Mouse (Mus musculus): Measurements from ENCODE around the gene Foxn1. TPM values are rescaled to one million over a fixed set of nuclear protein-coding genes. Genes with fewer than 3 reads are reported as not detected.

Gene Foxn1
- polyA plus RNA-seq (2015; fragmentation: Nextera tagmentation; extraction: Ambion mirVana): not detected in 2 replicates

DNA sequence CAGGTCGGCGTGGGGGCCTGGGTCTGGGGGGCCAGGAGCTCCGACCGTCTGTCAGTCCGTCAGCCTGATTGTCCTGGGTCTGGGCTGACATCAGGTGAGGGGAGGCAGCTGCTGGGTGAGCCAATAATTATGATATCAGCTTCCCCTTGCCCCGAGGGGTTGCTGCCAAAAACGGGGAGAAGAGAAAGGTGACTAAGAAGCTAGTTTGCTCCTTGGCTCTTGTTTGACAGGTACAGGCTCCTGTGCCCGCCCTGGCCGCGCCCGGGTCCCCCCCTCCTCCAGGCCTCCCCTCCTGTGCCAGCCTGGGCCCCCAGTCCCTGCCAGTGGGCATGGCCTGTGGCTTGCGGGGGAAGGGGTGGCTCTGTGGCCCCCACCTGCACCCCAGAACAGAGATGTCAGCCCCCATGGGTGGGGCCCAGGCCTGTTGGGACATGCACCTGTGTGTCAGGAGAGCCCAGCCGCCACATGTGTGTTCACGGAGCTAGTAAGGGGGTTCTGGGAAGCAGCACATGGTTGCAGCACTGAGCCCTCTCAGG, at the start of gene Foxn1:
Gene Foxn1, minus strand, starts transcription at position 51 of the 536 bp plus-strand sequence.
- H3K27ac ChIP-seq (ENCODE audit: low read length): no peak within 1 kb of the TSS
- no peak for ATAC-seq
- H3K36me3 ChIP-seq (ENCODE audit: insufficient read depth, low read length): no peaks in the 10 kb centered on the region
- H3K9me3 ChIP-seq (ENCODE audit: low read length): no peaks in the 10 kb centered on the region
- no peak within 1 kb of the TSS for H3K4me2 ChIP-seq (replicated peaks; ENCODE audit: low read depth, low read length)
- 70% methylated on average over 11 of the region's 14 CpGs for WGBS
- TF ChIP-seq EP300 (IDR thresholded peaks at IDR 0.05): no peak
- no peak for TF ChIP-seq CTCF (IDR thresholded peaks at IDR 0.05)
- H3K4me3 ChIP-seq (ENCODE audit: low read depth, low read length): no peak within 1 kb of the TSS
- H3K27me3 ChIP-seq (replicated peaks; ENCODE audit: insufficient read depth, low read length): no peaks in the 10 kb centered on the region
- no peak for DNase-seq (ENCODE audit: low spot score)
- no peaks in the 10 kb centered on the region for H3K4me1 ChIP-seq (ENCODE audit: insufficient read depth, low read depth, low read length)
- H3K9ac ChIP-seq (replicated peaks; ENCODE audit: low read depth): no peak within 1 kb of the TSS

DNA sequence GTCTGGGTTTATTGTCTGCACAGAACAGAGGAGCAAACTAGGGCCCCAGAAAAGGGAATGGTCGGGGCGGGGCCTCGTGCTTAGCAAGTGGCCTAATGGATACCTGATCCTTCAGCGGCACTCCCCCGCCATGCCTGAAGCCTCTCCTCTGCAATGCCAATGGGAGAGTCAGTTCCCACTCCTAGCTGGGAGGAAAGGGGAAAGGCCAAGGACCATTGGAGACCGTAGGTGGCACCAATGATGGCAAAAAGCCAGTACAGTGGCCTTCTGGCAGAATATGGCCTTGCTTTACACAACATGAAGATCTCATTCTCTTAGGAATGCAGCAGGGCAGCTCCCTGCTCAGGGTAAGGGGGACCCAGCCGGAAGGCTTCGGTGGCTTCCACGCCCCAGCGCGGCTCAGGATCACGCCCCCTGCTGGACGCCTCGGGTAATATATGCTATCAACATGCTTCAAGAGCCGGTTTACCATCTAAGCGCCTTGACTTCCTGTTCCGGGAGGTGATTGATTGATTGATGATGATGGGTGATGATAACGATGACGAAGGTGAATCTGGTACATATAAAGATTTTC, 49.5 kb upstream of the Foxn1 start:
- peak; percentile 87 for DNase-seq (ENCODE audit: low spot score)
- TF ChIP-seq EP300 (IDR thresholded peaks at IDR 0.05) (no peak), CTCF (IDR thresholded peaks at IDR 0.05) (peak; percentile 75)
- 6% methylated on average over 19 of the region's 19 CpGs for WGBS
- Histone ChIP-seq H3K27me3 (replicated peaks; ENCODE audit: insufficient read depth, low read length) (no peaks in the 10 kb centered on the region), H3K9ac (replicated peaks; ENCODE audit: low read depth) (no peak overlapping the region), H3K4me2 (replicated peaks; ENCODE audit: low read depth, low read length) (no peak overlapping the region), H3K4me3 (ENCODE audit: low read depth, low read length) (no peak overlapping the region), H3K9me3 (ENCODE audit: low read length) (no peaks in the 10 kb centered on the region), H3K4me1 (ENCODE audit: insufficient read depth, low read depth, low read length) (no peaks in the 10 kb centered on the region), H3K36me3 (ENCODE audit: insufficient read depth, low read length) (no peaks in the 10 kb centered on the region), H3K27ac (ENCODE audit: low read length) (peak overlapping the region; percentile 38; the same call in 1 of the 2 replicates)
- peak; percentile 92 for ATAC-seq

DNA sequence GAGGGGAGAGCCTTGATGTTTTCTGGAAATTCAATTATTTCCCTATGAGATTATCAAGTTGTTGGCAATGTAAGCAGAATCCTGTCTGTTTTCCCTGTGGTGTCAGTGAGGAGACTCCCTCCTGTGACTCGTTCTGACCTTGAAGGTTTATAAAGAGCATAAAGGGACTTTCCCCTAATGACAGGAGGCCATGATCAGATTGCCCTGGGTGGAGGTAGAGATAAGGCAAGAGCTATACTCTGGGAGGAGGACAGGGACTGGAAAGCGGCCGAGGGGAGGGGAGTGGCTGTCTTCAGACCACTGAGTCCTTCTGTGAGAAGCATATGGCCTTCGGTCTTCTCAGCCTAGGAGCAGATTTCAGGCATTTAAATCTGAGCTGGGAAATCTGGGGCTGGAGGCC, 47.7 kb upstream of the Foxn1 start:
- Histone ChIP-seq H3K27ac (ENCODE audit: low read length) (no peak overlapping the region), H3K9ac (replicated peaks; ENCODE audit: low read depth) (no peak overlapping the region), H3K4me3 (ENCODE audit: low read depth, low read length) (no peak overlapping the region), H3K36me3 (ENCODE audit: insufficient read depth, low read length) (no peaks in the 10 kb centered on the region), H3K27me3 (replicated peaks; ENCODE audit: insufficient read depth, low read length) (no peaks in the 10 kb centered on the region), H3K4me2 (replicated peaks; ENCODE audit: low read depth, low read length) (no peak overlapping the region), H3K4me1 (ENCODE audit: insufficient read depth, low read depth, low read length) (no peaks in the 10 kb centered on the region), H3K9me3 (ENCODE audit: low read length) (no peaks in the 10 kb centered on the region)
- DNase-seq (ENCODE audit: low spot score) (no peak), ATAC-seq (no peak)
- TF ChIP-seq CTCF (IDR thresholded peaks at IDR 0.05) (no peak), EP300 (IDR thresholded peaks at IDR 0.05) (no peak)
- WGBS: 50% methylated on average over 4 of the region's 4 CpGs

DNA sequence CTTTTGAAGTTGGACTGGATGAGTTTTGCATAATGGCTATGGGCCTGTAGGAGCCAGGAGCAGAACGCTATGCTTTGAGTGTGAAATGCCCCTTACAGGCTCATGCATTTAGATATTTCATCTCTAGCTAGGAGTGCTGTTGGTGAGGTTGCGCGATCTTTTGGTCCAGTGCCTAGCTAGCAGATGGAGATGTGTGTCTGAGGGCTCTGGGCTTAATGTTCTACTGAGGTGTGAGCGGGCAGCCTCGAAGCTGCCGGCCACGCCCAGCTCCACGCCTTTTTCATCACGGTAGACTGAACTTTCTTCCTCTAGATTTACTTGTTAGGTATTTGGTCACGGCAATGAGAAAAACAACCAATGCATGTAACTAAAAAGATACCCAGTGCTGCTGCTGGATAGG, 44.8 kb upstream of the Foxn1 start:
- Histone ChIP-seq H3K27ac (ENCODE audit: low read length) (no peak overlapping the region), H3K4me1 (ENCODE audit: insufficient read depth, low read depth, low read length) (no peaks in the 10 kb centered on the region), H3K4me2 (replicated peaks; ENCODE audit: low read depth, low read length) (no peak overlapping the region), H3K9ac (replicated peaks; ENCODE audit: low read depth) (no peak overlapping the region), H3K9me3 (ENCODE audit: low read length) (no peaks in the 10 kb centered on the region), H3K4me3 (ENCODE audit: low read depth, low read length) (no peak overlapping the region), H3K36me3 (ENCODE audit: insufficient read depth, low read length) (no peaks in the 10 kb centered on the region), H3K27me3 (replicated peaks; ENCODE audit: insufficient read depth, low read length) (no peaks in the 10 kb centered on the region)
- TF ChIP-seq CTCF (IDR thresholded peaks at IDR 0.05) (no peak), EP300 (IDR thresholded peaks at IDR 0.05) (no peak)
- 77% methylated on average over 10 of the region's 10 CpGs for WGBS
- no peak for DNase-seq (ENCODE audit: low spot score)
- ATAC-seq: no peak

DNA sequence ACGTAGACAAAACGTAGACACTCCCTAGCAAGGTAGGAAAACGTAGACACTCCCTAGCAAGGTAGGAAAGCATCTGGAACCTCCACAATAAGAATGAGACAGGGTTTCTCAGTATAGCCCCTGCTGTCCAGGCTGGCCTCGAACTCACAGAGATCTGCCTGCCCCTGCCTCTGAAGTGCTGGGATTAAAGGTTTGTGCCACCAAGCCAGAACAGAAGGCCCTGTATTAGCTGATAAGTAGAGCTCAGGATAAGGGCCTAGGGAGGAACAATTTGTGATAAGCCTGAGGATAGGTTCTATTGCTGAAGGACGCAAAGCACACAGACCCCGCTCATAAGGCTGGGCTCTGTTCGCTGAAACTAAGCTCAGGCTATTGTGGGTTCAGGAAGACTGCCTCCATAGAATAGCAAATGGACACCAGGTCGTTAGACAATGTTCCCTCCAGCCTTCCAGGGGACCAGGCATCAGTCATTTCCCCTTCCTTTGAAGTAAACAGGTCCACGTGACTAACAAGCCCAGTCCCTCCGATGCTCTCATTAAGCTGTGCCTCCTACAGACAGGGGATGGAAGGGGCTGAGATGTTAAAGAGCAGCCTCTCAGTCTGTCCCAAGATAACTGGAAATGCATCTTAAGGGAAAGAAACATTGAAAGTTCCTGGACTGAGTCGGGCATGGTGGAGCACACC, 44.0 kb upstream of the Foxn1 start:
- DNase-seq (ENCODE audit: low spot score) (no peak), ATAC-seq (no peak)
- Histone ChIP-seq H3K4me2 (replicated peaks; ENCODE audit: low read depth, low read length) (no peak overlapping the region), H3K9me3 (ENCODE audit: low read length) (no peaks in the 10 kb centered on the region), H3K4me1 (ENCODE audit: insufficient read depth, low read depth, low read length) (no peaks in the 10 kb centered on the region), H3K9ac (replicated peaks; ENCODE audit: low read depth) (no peak overlapping the region), H3K4me3 (ENCODE audit: low read depth, low read length) (no peak overlapping the region), H3K27me3 (replicated peaks; ENCODE audit: insufficient read depth, low read length) (no peaks in the 10 kb centered on the region), H3K27ac (ENCODE audit: low read length) (no peak overlapping the region), H3K36me3 (ENCODE audit: insufficient read depth, low read length) (no peaks in the 10 kb centered on the region)
- WGBS: 52% methylated on average over 11 of the region's 11 CpGs
- TF ChIP-seq CTCF (IDR thresholded peaks at IDR 0.05) (no peak), EP300 (IDR thresholded peaks at IDR 0.05) (no peak)

DNA sequence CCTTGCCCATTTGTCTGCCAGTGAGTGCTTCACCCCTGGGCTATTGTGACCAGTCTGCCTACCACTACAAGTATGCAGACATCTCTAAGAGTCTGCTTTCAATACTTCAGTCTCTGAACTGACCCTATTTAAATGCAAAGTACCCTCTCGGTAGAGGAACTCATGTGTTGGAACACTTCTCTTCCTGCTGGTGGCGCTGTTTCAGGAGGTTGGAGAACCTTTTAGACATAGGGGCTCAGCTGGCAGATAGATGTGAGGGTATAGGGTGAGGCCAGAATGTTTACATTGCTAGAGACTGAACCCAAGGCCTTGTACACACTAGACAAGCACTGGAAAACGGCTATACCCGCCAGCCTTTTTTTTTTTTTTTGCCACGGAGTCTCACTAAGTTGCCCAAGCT, 42.0 kb upstream of the Foxn1 start:
- H3K9me3 ChIP-seq (ENCODE audit: low read length): no peaks in the 10 kb centered on the region
- 68% methylated on average over 5 of the region's 5 CpGs for WGBS

More for the DNA sequence above, 42.0 kb upstream of the Foxn1 start:
- DNase-seq (ENCODE audit: low spot score) (no peak), ATAC-seq (no peak)
- Histone ChIP-seq H3K36me3 (ENCODE audit: insufficient read depth, low read length) (no peaks in the 10 kb centered on the region), H3K9ac (replicated peaks; ENCODE audit: low read depth) (no peak overlapping the region), H3K27me3 (replicated peaks; ENCODE audit: insufficient read depth, low read length) (no peaks in the 10 kb centered on the region), H3K4me3 (ENCODE audit: low read depth, low read length) (no peak overlapping the region), H3K27ac (ENCODE audit: low read length) (no peak overlapping the region), H3K4me2 (replicated peaks; ENCODE audit: low read depth, low read length) (no peak overlapping the region), H3K4me1 (ENCODE audit: insufficient read depth, low read depth, low read length) (no peaks in the 10 kb centered on the region)
- TF ChIP-seq CTCF (IDR thresholded peaks at IDR 0.05): peak; percentile 14; the same call in 1 of the 2 replicates
- no peak for TF ChIP-seq EP300 (IDR thresholded peaks at IDR 0.05)

All from lung, postnatal 0 days (tissue).